Mouse (Mus musculus): ENCODE data around the gene Ccdc183. TPM values are rescaled to one million over a fixed set of nuclear protein-coding genes. Genes with fewer than 3 reads are reported as not detected.

Ccdc183 gene
- polyA plus RNA-seq, 1 experiment from 2014 or later: 0.09 TPM

GRCm38 (mm10) chr2:25561946-25562345, 55.5 kb downstream of the Ccdc183 start:
- no peak overlapping the region for H3K4me2 ChIP-seq
- ATAC-seq (replicated peaks; ENCODE audit: insufficient number of reproducible peaks, insufficient read depth, low FRiP score, low read depth): no peak
- no peaks in the 10 kb centered on the region for H3K9me3 ChIP-seq (replicated peaks)
- H3K27me3 ChIP-seq: no peaks in the 10 kb centered on the region
- H3K4me3 ChIP-seq: no peak overlapping the region
- no peak overlapping the region for H3K9ac ChIP-seq
- H3K36me3 ChIP-seq: peaks cover 52% of the 10 kb centered on the region
- WGBS: 77% methylated on average over 9 of the region's 9 CpGs
- H3K4me1 ChIP-seq (replicated peaks): peaks cover 14% of the 10 kb centered on the region
- no peak overlapping the region for H3K27ac ChIP-seq

GRCm38 (mm10) chr2:25560551-25560950, 56.9 kb downstream of the Ccdc183 start:
- 84% methylated on average over 8 of the region's 8 CpGs for WGBS
- Histone ChIP-seq H3K9ac (no peak overlapping the region), H3K4me3 (no peak overlapping the region), H3K4me1 (replicated peaks) (peaks cover 18% of the 10 kb centered on the region), H3K27me3 (no peaks in the 10 kb centered on the region), H3K36me3 (peaks cover 47% of the 10 kb centered on the region), H3K4me2 (no peak overlapping the region), H3K27ac (no peak overlapping the region), H3K9me3 (replicated peaks) (no peaks in the 10 kb centered on the region)
- ATAC-seq (replicated peaks; ENCODE audit: insufficient number of reproducible peaks, insufficient read depth, low FRiP score, low read depth): no peak

- Histone ChIP-seq H3K4me2 (peak overlapping the region; percentile 93), H3K4me1 (replicated peaks) (peaks cover 18% of the 10 kb centered on the region), H3K9ac (peak overlapping the region; percentile 90), H3K36me3 (peaks cover 36% of the 10 kb centered on the region), H3K27me3 (no peaks in the 10 kb centered on the region), H3K9me3 (replicated peaks) (no peaks in the 10 kb centered on the region), H3K27ac (no peak overlapping the region), H3K4me3 (peak overlapping the region; percentile 81)
- ATAC-seq (replicated peaks; ENCODE audit: insufficient number of reproducible peaks, insufficient read depth, low FRiP score, low read depth): no peak
- WGBS: 64% methylated on average over 6 of the region's 6 CpGs
These were observed 58.7 kb downstream of the Ccdc183 start for GRCm38 (mm10) chr2:25558774-25559173.

Other genes with a start within 250 kb of the Ccdc183 start
- 15.4 and 25.5 TPM in 2 replicates for gene Sapcd2, start 245.4 kb downstream of the Ccdc183 start, polyA plus RNA-seq (2015; fragmentation: Nextera tagmentation; extraction: Ambion mirVana)
- gene Entpd2, start 221.8 kb downstream of the Ccdc183 start, polyA plus RNA-seq (2015; fragmentation: Nextera tagmentation; extraction: Ambion mirVana): 1.8 and 4.6 TPM in 2 replicates
- gene Npdc1, start 218.3 kb downstream of the Ccdc183 start, polyA plus RNA-seq (2015; fragmentation: Nextera tagmentation; extraction: Ambion mirVana): 28.8 and 41.6 TPM in 2 replicates
- 0.08 and 0.15 TPM in 2 replicates for gene Fut7, start 194.4 kb downstream of the Ccdc183 start, polyA plus RNA-seq (2015; fragmentation: Nextera tagmentation; extraction: Ambion mirVana)
- 3.5 and 5.6 TPM in 2 replicates for gene Abca2, start 189.0 kb downstream of the Ccdc183 start, polyA plus RNA-seq (2015; fragmentation: Nextera tagmentation; extraction: Ambion mirVana)
- 6.1 and 9.6 TPM in 2 replicates for gene Clic3, start 160.8 kb downstream of the Ccdc183 start, polyA plus RNA-seq (2015; fragmentation: Nextera tagmentation; extraction: Ambion mirVana)
- 31.1 and 38.0 TPM in 2 replicates for gene Paxx, start 156.6 kb downstream of the Ccdc183 start, polyA plus RNA-seq (2015; fragmentation: Nextera tagmentation; extraction: Ambion mirVana)
- gene Ptgds, start 147.6 kb downstream of the Ccdc183 start, polyA plus RNA-seq (2015; fragmentation: Nextera tagmentation; extraction: Ambion mirVana): 107 and 134 TPM in 2 replicates
- gene Lcn12, start 123.8 kb downstream of the Ccdc183 start, polyA plus RNA-seq (2015; fragmentation: Nextera tagmentation; extraction: Ambion mirVana): not detected in 2 replicates
- gene Fbxw5, start 116.9 kb downstream of the Ccdc183 start, polyA plus RNA-seq (2015; fragmentation: Nextera tagmentation; extraction: Ambion mirVana): 72.6 and 94.1 TPM in 2 replicates
- gene C8g, start 116.0 kb downstream of the Ccdc183 start, polyA plus RNA-seq (2015; fragmentation: Nextera tagmentation; extraction: Ambion mirVana): 3.5 and 5.0 TPM in 2 replicates
- gene Traf2, start 70.7 kb downstream of the Ccdc183 start, polyA plus RNA-seq (2015; fragmentation: Nextera tagmentation; extraction: Ambion mirVana): 18.4 and 25.2 TPM in 2 replicates
- gene Edf1, start 59.8 kb downstream of the Ccdc183 start, polyA plus RNA-seq (2015; fragmentation: Nextera tagmentation; extraction: Ambion mirVana): 276 and 289 TPM in 2 replicates
- 3.4 and 9.8 TPM in 2 replicates for gene Mamdc4, start 42.8 kb downstream of the Ccdc183 start, polyA plus RNA-seq (2015; fragmentation: Nextera tagmentation; extraction: Ambion mirVana)
- gene Phpt1, start 42.5 kb downstream of the Ccdc183 start, polyA plus RNA-seq (2015; fragmentation: Nextera tagmentation; extraction: Ambion mirVana): 171 and 175 TPM in 2 replicates
- gene Ajm1, start 35.9 kb downstream of the Ccdc183 start, polyA plus RNA-seq (2015; fragmentation: Nextera tagmentation; extraction: Ambion mirVana): 0.22 and 0.30 TPM in 2 replicates
- 41.0 and 50.2 TPM in 2 replicates for gene Rabl6, start 9.2 kb downstream of the Ccdc183 start, polyA plus RNA-seq (2015; fragmentation: Nextera tagmentation; extraction: Ambion mirVana)
- 19.0 and 21.9 TPM in 2 replicates for gene Tmem141, start 4.3 kb upstream of the Ccdc183 start, polyA plus RNA-seq (2015; fragmentation: Nextera tagmentation; extraction: Ambion mirVana)
- 3.3 and 4.8 TPM in 2 replicates for gene Fcna, start 10.4 kb upstream of the Ccdc183 start, polyA plus RNA-seq (2015; fragmentation: Nextera tagmentation; extraction: Ambion mirVana)
- not detected in 2 replicates for gene Lcn8, start 35.4 kb upstream of the Ccdc183 start, polyA plus RNA-seq (2015; fragmentation: Nextera tagmentation; extraction: Ambion mirVana)
- not detected in 2 replicates for gene Lcn5, start 40.3 kb upstream of the Ccdc183 start, polyA plus RNA-seq (2015; fragmentation: Nextera tagmentation; extraction: Ambion mirVana)
- gene Lcn6, start 59.1 kb upstream of the Ccdc183 start, polyA plus RNA-seq (2015; fragmentation: Nextera tagmentation; extraction: Ambion mirVana): not detected in 2 replicates
- not detected in 2 replicates for gene Lcn10, start 65.0 kb upstream of the Ccdc183 start, polyA plus RNA-seq (2015; fragmentation: Nextera tagmentation; extraction: Ambion mirVana)
- not detected in 2 replicates for gene Obp2a, start 82.4 kb upstream of the Ccdc183 start, polyA plus RNA-seq (2015; fragmentation: Nextera tagmentation; extraction: Ambion mirVana)
- gene Bmyc, start 89.1 kb upstream of the Ccdc183 start, polyA plus RNA-seq (2015; fragmentation: Nextera tagmentation; extraction: Ambion mirVana): 44.7 and 47.4 TPM in 2 replicates
- gene Obp2b, start 119.3 kb upstream of the Ccdc183 start, polyA plus RNA-seq (2015; fragmentation: Nextera tagmentation; extraction: Ambion mirVana): not detected in 2 replicates
- gene Lcn3, start 147.9 kb upstream of the Ccdc183 start, polyA plus RNA-seq (2015; fragmentation: Nextera tagmentation; extraction: Ambion mirVana): not detected in 2 replicates
- gene Lcn11, start 159.3 kb upstream of the Ccdc183 start, polyA plus RNA-seq (2015; fragmentation: Nextera tagmentation; extraction: Ambion mirVana): not detected in 2 replicates
- gene Gm13539, start 164.6 kb upstream of the Ccdc183 start, polyA plus RNA-seq (2015; fragmentation: Nextera tagmentation; extraction: Ambion mirVana): not detected in 2 replicates
- gene Glt6d1, start 198.2 kb upstream of the Ccdc183 start, polyA plus RNA-seq (2015; fragmentation: Nextera tagmentation; extraction: Ambion mirVana): not detected in 2 replicates
- gene Lcn9, start 205.5 kb upstream of the Ccdc183 start, polyA plus RNA-seq (2015; fragmentation: Nextera tagmentation; extraction: Ambion mirVana): not detected in 2 replicates
- gene Sohlh1, start 229.6 kb upstream of the Ccdc183 start, polyA plus RNA-seq (2015; fragmentation: Nextera tagmentation; extraction: Ambion mirVana): not detected in 2 replicates
- gene Kcnt1, start 246.1 kb upstream of the Ccdc183 start, polyA plus RNA-seq (2015; fragmentation: Nextera tagmentation; extraction: Ambion mirVana): 0.57 TPM in 1 of 2 replicates, not detected in the other

All from heart, embryonic 15.5 days (tissue).